Mouse (Mus musculus) CH12.LX (cell line): ENCODE measurements at regions not wholly inside any gene's neighbourhood (a gene's known extent, or its start where the extent isn't known, plus 50 kb on each side); places are given as distances from the start of the nearest gene placed in this dataset.

Source experiments
- DNase-seq: peaks from one replicate; pipeline ENCODE4 v3.0.0-alpha.2; 2013; ENCODE audit errors: extremely low read depth
- H3K27ac ChIP-seq: 2 replicates; pipeline ENCODE4 v1.5.1; 2012; ENCODE audit warnings: low read depth, mild to moderate bottlenecking, control low read depth, moderate library complexity; ENCODE audit not compliant: insufficient read depth
- H3K27me3 ChIP-seq: replicated peaks from 2 replicates; pipeline ENCODE3; 2012; ENCODE audit warnings: inconsistent platforms
- H3K36me3 ChIP-seq, 2 experiments: replicated peaks in 1 of 2; 2 replicates each; pipeline versions ENCODE3 to v1.6.1; 2012; ENCODE audit warnings: inconsistent platforms in 1 of 2, low read length in 1 of 2, mild to moderate bottlenecking in 1 of 2, mixed read lengths in 1 of 2, moderate library complexity in 1 of 2; ENCODE audit not compliant: control insufficient read depth in 1 of 2, insufficient read depth in 1 of 2
- H3K4me1 ChIP-seq, 2 experiments: 2 replicates each; pipeline ENCODE4 v1.6.1; 2012; ENCODE audit warnings: inconsistent platforms in 1 of 2, moderate library complexity in 1 of 2; ENCODE audit not compliant: insufficient read depth in 2 of 2, control insufficient read depth in 1 of 2
- H3K4me2 ChIP-seq: 2 replicates; pipeline ENCODE4 v1.6.1; 2012; ENCODE audit warnings: low read depth, mild to moderate bottlenecking, control low read depth; ENCODE audit not compliant: poor library complexity, insufficient read depth, severe bottlenecking
- H3K4me3 ChIP-seq, 3 experiments: fragments of 150-350 bp in 1 of 3; sonication (generic) in 1 of 3; replicated peaks in 1 of 3; 2 replicates each; pipeline versions ENCODE3 to v1.5.1; 2011 to 2012; ENCODE audit warnings: low read depth in 2 of 3, low read length in 2 of 3, mild to moderate bottlenecking in 2 of 3, moderate library complexity in 2 of 3, control low read depth in 1 of 3, improper control_type of control experiment in 1 of 3, inconsistent platforms in 1 of 3, mixed read lengths in 1 of 3; ENCODE audit not compliant: poor library complexity in 1 of 3
- H3K79me2 ChIP-seq: replicated peaks from 2 replicates; pipeline ENCODE4 v1.6.1; 2012; ENCODE audit warnings: mild to moderate bottlenecking, moderate library complexity; ENCODE audit not compliant: control insufficient read depth, poor library complexity, insufficient read depth, severe bottlenecking; ENCODE audit errors: extremely low read depth
- H3K9ac ChIP-seq: 2 replicates; pipeline ENCODE4 v1.6.1; 2012; ENCODE audit warnings: low read depth, mild to moderate bottlenecking, control low read depth, moderate library complexity; ENCODE audit not compliant: insufficient read depth
- H3K9me3 ChIP-seq: replicated peaks from 2 replicates; pipeline ENCODE3; 2012; ENCODE audit warnings: low read length, inconsistent platforms, mixed read lengths
- CTCF ChIP-seq, 2 experiments: IDR thresholded peaks in 1 of 2; conservative IDR thresholded peaks in 1 of 2; 2 replicates each; pipeline ENCODE4 v1.5.1; 2011 to 2012; ENCODE audit warnings: low read depth in 2 of 2, low read length in 2 of 2, improper control_type of control experiment in 1 of 2, inconsistent platforms in 1 of 2, mild to moderate bottlenecking in 1 of 2, moderate library complexity in 1 of 2
- ELF1 ChIP-seq: IDR thresholded peaks from 2 replicates; pipeline ENCODE4 v1.6.1; 2014; ENCODE audit warnings: low read depth, mild to moderate bottlenecking, inconsistent platforms, low read length, improper control_type of control experiment
- GABPA ChIP-seq: IDR thresholded peaks from 2 replicates; pipeline ENCODE4 v1.6.1; 2012; ENCODE audit warnings: low read depth, low read length, improper control_type of control experiment, inconsistent platforms; ENCODE audit not compliant: insufficient replicate concordance
- HCFC1 ChIP-seq: IDR thresholded peaks from 2 replicates; pipeline ENCODE4 v1.6.1; 2012; ENCODE audit warnings: low read depth, mild to moderate bottlenecking, inconsistent platforms, low read length, improper control_type of control experiment
- IRF4 ChIP-seq: IDR thresholded peaks from 2 replicates; pipeline ENCODE4 v1.6.1; 2014; ENCODE audit warnings: low read depth, mild to moderate bottlenecking, inconsistent platforms, low read length, improper control_type of control experiment
- JUND ChIP-seq: conservative IDR thresholded peaks from 2 replicates; pipeline ENCODE4 v1.6.1; 2011; ENCODE audit warnings: low read depth, low read length, improper control_type of control experiment
- MAX ChIP-seq: IDR thresholded peaks from 2 replicates; pipeline ENCODE4 v1.6.1; 2011; ENCODE audit warnings: low read length, improper control_type of control experiment
- MEF2A ChIP-seq: IDR thresholded peaks from 2 replicates; pipeline ENCODE4 v1.6.1; 2014; ENCODE audit warnings: low read depth, mild to moderate bottlenecking, inconsistent platforms, low read length, improper control_type of control experiment, borderline replicate concordance
- MXI1 ChIP-seq: IDR thresholded peaks from 2 replicates; pipeline ENCODE4 v1.6.1; 2011; ENCODE audit warnings: mild to moderate bottlenecking, low read depth, low read length, improper control_type of control experiment
- MYC ChIP-seq: IDR thresholded peaks from 2 replicates; pipeline ENCODE4 v1.6.1; 2011; ENCODE audit warnings: low read depth, mild to moderate bottlenecking, improper control_type of control experiment, low read length
- PAX5 ChIP-seq: IDR thresholded peaks from 2 replicates; pipeline ENCODE4 v1.6.1; 2012; ENCODE audit warnings: low read length, inconsistent platforms, mixed read lengths
- RCOR1 ChIP-seq: conservative IDR thresholded peaks from 2 replicates; pipeline ENCODE4 v1.6.1; 2012; ENCODE audit warnings: low read depth, mild to moderate bottlenecking, inconsistent platforms, low read length, improper control_type of control experiment
- TBP ChIP-seq: conservative IDR thresholded peaks from 2 replicates; pipeline ENCODE4 v1.6.1; 2011; ENCODE audit warnings: low read depth, low read length, improper control_type of control experiment
- UBTF ChIP-seq: IDR thresholded peaks from 2 replicates; pipeline ENCODE4 v1.6.1; 2012; ENCODE audit warnings: low read depth, mild to moderate bottlenecking, inconsistent platforms, low read length, improper control_type of control experiment, moderate library complexity
- USF1 ChIP-seq: IDR thresholded peaks from 2 replicates; pipeline ENCODE4 v1.6.1; 2014; ENCODE audit warnings: low read depth, mild to moderate bottlenecking, inconsistent platforms, low read length, improper control_type of control experiment
- ZC3H11A ChIP-seq: IDR thresholded peaks from 2 replicates; pipeline ENCODE4 v1.6.1; 2012; ENCODE audit warnings: low read depth, mild to moderate bottlenecking, inconsistent platforms, low read length, improper control_type of control experiment
- ZKSCAN1 ChIP-seq: IDR thresholded peaks from 2 replicates; pipeline ENCODE4 v1.6.1; 2012; ENCODE audit warnings: low read depth, inconsistent platforms, low read length, improper control_type of control experiment, borderline replicate concordance
- ZNF384 ChIP-seq: IDR thresholded peaks from 2 replicates; pipeline ENCODE4 v1.6.1; 2012; ENCODE audit warnings: low read depth, low read length, improper control_type of control experiment, inconsistent platforms
- dilution Hi-C: fragments of 300-500 bp; cut with MboI; formaldehyde crosslinking; loops from 2 replicates; pipeline ENCODE4 v1.14.3; 2020; ENCODE audit warnings: low sequenced_read_pairs; ENCODE audit not compliant: extremely low pct_unique_long_range_greater_than_20kb, extremely low pct_ligation_motif_present
- in situ Hi-C: fragments of 300-500 bp; cut with MboI; formaldehyde crosslinking; loops from 3 replicates; pipeline ENCODE4 v1.14.3; 2019; ENCODE audit warnings: low sequenced_read_pairs, low pct_ligation_motif_present, low pct_unique_long_range_greater_than_20kb, mixed read lengths

- Histone ChIP-seq H3K4me1 (no peaks in the 10 kb centered on the region), H3K27ac (no peak overlapping the region), H3K79me2 (no peaks in the 10 kb centered on the region), H3K9me3 (no peaks in the 10 kb centered on the region), H3K36me3 (no peaks in the 10 kb centered on the region), H3K4me3 (no peak overlapping the region), H3K27me3 (no peaks in the 10 kb centered on the region), H3K4me2 (no peak overlapping the region), H3K9ac (no peak overlapping the region)
- dilution Hi-C loops: no loop called here
- no peak for TF ChIP-seq RCOR1
- no peak for TF ChIP-seq UBTF
- TF ChIP-seq MEF2A: no peak
- TF ChIP-seq CTCF (conservative IDR thresholded peaks at IDR 0.05 in 1 of 2, IDR thresholded peaks at IDR 0.05 in 1 of 2; ENCODE audit: low read depth in 2 of 2, low read length in 2 of 2): no peak
- no peak for TF ChIP-seq ELF1
- no peak for TF ChIP-seq USF1
- no peak for TF ChIP-seq IRF4
- no peak for TF ChIP-seq ZKSCAN1
- in situ Hi-C loops: no loop called here
- DNase-seq: no peak
Observed at GRCm38 (mm10) chr4:47616525-47616924, 142.1 kb downstream of the Sec61b start.

GRCm38 (mm10) chr4:47620700-47621099, 146.2 kb downstream of the Sec61b start:
- Histone ChIP-seq H3K36me3 (no peaks in the 10 kb centered on the region), H3K27me3 (no peaks in the 10 kb centered on the region), H3K4me3 (no peak overlapping the region), H3K9me3 (no peaks in the 10 kb centered on the region), H3K79me2 (no peaks in the 10 kb centered on the region), H3K27ac (no peak overlapping the region), H3K4me1 (no peaks in the 10 kb centered on the region), H3K9ac (no peak overlapping the region), H3K4me2 (no peak overlapping the region)
- TF ChIP-seq IRF4: no peak
- no peak for TF ChIP-seq RCOR1
- TF ChIP-seq ZC3H11A: no peak
- no peak for TF ChIP-seq USF1
- TF ChIP-seq GABPA: no peak
- no peak for TF ChIP-seq ZNF384
- TF ChIP-seq MYC: no peak
- no peak for TF ChIP-seq MEF2A
- no peak for TF ChIP-seq MAX
- no peak for TF ChIP-seq TBP
- TF ChIP-seq PAX5: no peak
- TF ChIP-seq HCFC1: no peak
- no peak for TF ChIP-seq MXI1
- no peak for TF ChIP-seq JUND
- TF ChIP-seq UBTF: no peak
- in situ Hi-C loops: no loop called here
- no peak for DNase-seq
- dilution Hi-C loops: no loop called here
